Mouse (Mus musculus) gastrocnemius, adult 8-10 months (tissue): ENCODE data around the gene Tnf. TPM values are rescaled to one million over a fixed set of nuclear protein-coding genes. Genes with fewer than 3 reads are reported as not detected.

Source experiments
- DNase-seq, 2 experiments: peaks; one replicate each; pipeline ENCODE4 v3.0.0; 2022; ENCODE audit warnings: low spot score in 2 of 2
- total RNA-seq, 4 experiments: library from RNA; stranded (reverse); gene quantifications; 2 replicates each; pipeline ENCODE4 v1.2.4; 2022

Gene Tnf
- total RNA-seq = under 1 TPM in 1 of 4 experiments, not detected in 3; 0.31 TPM

DNA sequence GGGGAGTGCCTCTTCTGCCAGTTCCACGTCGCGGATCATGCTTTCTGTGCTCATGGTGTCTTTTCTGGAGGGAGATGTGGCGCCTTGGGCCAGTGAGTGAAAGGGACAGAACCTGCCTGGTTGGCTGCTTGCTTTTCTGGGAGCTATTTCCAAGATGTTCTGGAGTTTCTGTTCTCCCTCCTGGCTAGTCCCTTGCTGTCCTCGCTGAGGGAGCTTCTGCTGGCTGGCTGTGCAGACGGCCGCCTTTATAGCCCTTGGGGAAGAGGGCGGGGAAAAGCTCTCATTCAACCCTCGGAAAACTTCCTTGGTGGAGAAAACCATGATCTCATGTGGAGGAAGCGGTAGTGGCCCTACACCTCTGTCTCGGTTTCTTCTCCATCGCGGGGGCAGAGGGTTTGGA, at the start of gene Tnf:
Gene Tnf, minus strand, starts transcription at position 221 of the 400 bp plus-strand sequence.
- peak in 1 of 2 experiments; percentile 32 for DNase-seq

DNA sequence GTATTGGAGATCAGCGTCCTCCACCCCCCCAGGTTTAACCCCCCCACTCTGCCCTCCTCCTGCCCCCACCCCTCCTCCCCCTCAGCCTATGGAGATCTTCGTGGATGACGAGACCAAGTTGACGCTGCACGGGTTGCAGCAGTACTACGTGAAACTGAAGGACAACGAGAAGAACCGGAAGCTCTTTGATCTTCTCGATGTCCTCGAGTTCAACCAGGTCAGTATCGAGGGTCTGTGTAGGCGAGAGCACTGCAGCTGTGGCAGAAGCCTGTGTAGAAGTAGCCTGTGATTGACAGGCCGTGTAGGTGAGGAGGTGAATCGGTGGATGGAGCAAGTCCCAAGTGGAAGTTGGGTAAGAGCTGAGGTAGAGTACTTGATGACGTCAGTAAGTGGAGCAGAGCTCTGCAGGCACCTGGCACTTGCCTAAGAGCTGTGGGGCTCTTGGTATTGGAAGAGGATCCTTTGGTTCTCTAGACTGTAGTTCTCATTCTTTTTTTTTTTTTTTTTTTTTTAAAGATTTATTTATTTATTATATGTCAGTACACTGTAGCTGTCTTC, 49.4 kb upstream of the Tnf start:
- DNase-seq = no peak

GRCm38 (mm10) chr17:35250348-35251120, 48.7 kb upstream of the Tnf start:
- DNase-seq = no peak

DNA sequence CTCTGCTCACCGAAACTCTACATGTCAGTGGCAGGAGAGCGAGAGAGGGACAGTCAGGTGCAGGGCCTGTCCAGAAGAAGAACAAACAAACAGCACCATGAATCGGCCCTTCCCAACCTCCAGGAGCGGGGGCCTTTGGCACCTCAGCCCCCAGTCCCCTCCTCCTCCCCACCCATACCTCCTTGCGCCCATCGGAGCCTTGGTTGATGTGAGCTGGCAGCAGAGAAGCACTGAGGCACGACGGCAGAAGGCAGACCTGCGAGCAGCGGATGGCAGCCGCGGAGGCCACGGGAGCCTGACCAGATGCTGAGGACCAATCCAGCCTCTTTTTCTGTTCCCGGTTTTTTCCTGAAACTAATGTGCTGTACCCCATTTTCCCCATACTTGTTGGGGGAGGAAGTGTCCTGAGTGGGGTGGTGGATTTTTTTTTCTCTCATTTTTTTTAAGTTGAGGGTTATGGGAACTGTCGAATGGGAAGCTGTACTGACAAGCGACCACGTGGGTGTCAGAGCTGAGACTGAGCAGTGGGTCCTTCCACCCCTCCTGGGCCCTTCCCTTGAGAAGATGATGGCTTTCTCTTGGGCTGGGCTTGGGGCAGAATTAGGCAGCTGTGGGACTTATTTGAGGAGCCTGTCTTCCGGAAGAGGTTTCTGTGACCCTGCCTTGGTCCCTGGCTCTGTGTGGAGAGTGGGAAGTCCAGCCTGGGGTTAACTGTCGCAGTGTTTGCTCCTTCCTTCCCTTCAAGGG, 47.8 kb upstream of the Tnf start:
- no peak for DNase-seq

DNA sequence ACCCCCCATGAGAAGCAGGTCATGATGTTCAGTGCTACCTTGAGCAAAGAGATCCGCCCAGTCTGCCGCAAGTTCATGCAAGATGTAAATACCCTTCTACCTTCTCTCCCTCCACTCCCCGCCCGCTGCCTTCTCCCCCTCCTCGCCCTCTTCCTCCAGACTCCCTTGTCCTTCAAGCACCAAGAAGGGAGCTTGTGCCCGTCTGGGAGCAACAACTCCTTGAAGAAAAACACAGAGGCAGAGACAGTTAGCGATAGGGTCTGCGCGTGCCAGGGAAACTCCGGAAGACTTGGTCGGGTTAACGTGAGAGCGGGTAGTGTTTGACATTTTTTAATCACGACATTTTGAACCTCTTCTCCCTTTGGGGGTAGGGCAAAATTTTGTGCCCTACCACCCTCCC, 47.2 kb upstream of the Tnf start:
- no peak for DNase-seq

DNA sequence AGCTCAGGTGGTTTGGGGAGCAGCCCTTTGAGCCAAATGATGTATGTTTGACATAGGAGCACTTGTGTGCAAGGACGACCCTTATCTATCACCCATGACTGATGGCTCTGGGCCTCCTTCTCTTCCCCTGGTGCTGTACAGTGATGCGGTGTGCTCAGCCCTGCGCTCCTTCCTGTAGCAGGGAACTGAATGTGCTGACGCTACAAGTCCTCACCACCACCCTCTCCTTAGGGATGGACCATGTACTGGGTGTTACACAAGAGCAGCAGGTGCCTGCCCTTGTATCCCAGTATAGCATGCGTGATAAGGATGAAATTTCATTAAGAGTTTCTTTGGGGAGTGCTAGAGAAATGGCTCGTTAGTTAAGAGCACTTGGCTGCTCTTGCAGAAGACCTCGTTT, 45.3 kb upstream of the Tnf start:
- DNase-seq = no peak

GRCm38 (mm10) chr17:35245731-35246623, 44.2 kb upstream of the Tnf start:
- DNase-seq = no peak

DNA sequence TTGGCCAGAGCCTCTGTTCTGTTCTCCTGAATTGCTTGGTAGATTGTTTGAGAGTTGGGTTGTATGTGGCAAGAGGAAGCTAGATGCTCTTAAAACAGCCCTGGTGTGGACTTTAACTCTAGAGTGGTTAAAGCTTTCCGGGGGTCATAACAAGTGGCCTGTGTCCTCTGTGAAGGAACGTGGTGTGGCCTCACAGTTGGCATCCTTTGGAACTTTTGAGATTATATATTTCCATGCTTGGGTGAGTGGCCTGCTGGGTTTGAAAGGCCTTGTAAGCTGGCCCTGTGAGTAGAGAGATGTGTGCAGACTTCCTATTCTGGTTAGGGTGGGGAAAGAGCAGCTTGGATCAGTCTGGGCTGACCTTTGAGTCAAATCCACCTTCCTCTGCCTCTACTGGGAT, 43.2 kb upstream of the Tnf start:
- DNase-seq = no peak

DNA sequence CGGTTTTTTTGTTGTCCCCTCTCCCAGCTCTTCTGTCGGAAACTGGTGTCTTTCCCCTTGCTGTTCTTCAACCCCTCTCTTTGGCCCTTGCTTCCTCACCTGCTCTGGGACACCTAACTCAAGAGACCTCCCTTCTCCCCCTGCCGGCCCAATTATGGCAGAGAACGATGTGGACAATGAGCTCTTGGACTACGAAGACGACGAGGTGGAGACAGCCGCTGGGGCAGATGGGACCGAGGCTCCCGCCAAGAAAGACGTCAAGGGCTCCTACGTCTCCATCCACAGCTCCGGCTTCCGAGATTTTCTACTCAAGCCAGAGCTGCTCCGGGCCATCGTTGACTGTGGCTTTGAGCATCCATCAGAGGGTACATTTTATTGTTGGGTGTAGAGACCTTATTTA, 41.3 kb upstream of the Tnf start:
- DNase-seq = peak in 1 of 2 experiments; percentile 46

- DNase-seq = no peak
Observed at GRCm38 (mm10) chr17:35242015-35242941, 40.5 kb upstream of the Tnf start.

DNA sequence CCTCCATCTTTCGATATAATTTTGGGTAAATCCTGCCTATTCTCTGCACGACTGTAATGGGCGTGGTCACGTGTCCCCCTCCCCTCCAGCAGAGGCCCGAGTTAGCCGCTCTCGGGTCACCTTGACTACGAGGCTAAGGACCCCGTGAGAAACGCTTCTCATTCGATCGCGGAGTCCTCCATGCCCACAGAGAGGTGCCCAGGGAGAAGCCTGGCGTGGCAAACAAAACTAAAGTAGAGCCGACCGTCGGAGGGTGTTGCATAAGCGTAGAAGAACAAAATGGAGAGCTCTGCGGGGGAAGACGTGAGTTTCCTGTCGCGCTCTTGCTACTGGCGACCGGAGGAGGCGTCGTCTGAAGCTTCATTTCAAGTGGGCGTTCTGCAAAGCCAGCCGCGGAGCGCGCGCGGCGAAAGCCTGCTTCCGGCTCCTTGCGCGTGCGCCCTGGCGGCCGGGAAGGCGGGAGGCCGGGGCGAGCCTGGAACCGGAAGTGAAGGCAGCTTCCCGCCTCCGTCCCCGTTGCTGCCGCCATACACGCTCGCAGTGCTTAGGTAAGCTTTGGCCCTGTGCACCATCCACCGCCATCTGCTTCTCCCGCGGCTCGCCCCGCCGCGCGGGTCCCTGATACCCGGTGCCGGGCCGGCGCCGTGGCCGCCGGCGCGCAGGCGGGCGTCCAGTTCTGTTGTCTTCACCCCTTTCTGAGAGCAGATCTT, 39.7 kb upstream of the Tnf start, which contains the start of gene Ddx39b:
Gene Ddx39b, plus strand, starts transcription at position 442 of the 710 bp plus-strand sequence.
- peak; percentile 92 to 96 for DNase-seq

GRCm38 (mm10) chr17:35240384-35241304, 38.8 kb upstream of the Tnf start:
- DNase-seq = no peak

DNA sequence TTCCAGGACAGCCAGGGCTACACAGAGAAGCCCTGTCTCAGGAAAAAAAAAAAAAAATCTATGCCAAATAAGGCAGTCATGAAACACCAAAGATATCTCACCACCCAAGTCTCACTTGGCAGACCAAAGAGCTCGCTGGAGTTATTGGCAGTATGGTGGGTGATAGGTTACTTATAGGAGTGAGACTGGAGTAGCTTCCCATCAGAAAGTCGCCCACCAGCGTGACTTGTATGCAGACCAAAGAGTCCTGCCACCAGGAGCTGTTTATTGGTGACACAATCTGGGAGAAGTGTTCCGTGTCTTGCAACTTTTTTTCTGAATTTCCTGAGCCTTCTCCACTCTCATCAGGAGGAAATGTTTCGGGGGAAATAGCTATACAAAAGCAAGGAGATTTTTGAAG, 37.9 kb upstream of the Tnf start:
- DNase-seq = no peak

DNA sequence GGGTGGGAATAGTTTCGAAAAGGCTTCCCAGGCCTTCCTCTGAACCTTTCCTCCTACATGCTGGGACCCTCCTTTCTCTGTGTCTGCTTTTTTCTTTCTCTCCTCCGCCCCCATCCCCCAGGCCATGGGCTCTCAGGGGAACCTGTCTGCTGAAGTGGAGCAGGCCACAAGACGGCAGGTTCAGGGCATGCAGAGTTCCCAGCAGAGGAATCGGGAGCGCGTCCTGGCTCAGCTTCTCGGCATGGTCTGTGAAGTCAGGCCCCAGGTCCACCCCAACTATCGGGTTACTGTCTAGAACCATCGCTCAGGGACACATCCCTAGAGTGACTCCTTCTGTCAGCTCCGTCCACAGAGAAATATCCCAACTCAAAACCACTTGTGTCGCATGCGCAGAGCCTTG, 35.7 kb upstream of the Tnf start:
- no peak for DNase-seq

DNA sequence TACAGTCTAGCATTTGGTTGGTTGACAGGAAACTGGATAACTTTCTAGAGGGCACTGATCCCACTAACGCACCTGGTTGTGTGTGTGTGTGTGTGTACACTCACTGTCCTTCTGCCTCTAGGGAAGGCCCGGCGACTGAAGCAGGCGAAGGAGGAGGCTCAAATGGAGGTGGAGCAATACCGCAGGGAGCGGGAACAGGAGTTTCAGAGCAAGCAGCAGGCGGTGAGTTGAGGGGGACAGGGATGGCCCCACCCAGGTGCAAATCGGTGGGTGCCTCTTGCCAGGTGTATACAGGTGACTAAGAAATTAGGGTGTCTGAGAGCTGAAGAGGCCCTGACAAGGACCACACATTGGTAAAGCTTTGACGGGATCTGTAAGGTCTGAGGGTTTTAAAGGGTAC, 35.2 kb upstream of the Tnf start:
- no peak for DNase-seq

- DNase-seq = peak; percentile 92 to 96
Observed at GRCm38 (mm10) chr17:35236390-35236746, 34.6 kb upstream of the Tnf start.

GRCm38 (mm10) chr17:35235614-35236389, 34.0 kb upstream of the Tnf start, which contains the start of gene Nfkbil1:
Gene Nfkbil1 (minus strand): TSS chr17:35235792.
- DNase-seq = peak; percentile 78 to 79

DNA sequence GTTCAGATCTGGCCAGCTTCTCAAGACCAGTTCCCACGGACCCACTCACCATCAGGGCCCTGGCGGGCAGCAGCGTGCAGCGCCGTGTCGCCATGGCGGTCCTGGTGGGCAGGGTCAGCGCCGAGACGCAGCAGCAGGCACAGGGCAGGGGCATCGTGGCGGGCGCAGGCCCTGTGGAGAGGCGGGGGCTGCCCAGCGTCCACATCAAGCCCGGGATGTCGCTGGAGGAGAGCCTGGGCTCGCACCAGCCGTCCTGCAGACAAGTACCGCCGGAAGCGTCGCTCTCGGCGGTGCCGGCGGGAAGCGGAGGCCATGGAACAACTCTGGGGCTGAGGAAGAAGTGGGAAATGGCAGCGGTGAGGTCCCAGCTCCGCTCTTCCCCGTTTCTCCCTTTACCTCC, 33.1 kb upstream of the Tnf start:
- no peak for DNase-seq
